Mouse (Mus musculus): Measurements from ENCODE around the gene Nfkb1. TPM values are rescaled to one million over a fixed set of nuclear protein-coding genes. Genes with fewer than 3 reads are reported as not detected.

The Nfkb1 gene
- polyA plus RNA-seq, 1 experiment = 45.0 TPM

GRCm38 (mm10) chr3:135567888-135568287 lies 123.5 kb downstream of the Nfkb1 start:
- no peaks in the 10 kb centered on the region for H3K27me3 ChIP-seq (ENCODE audit: control insufficient read depth, insufficient read depth, insufficient read length)
- TF ChIP-seq CTCF (IDR thresholded peaks at IDR 0.05; ENCODE audit: control insufficient read depth, insufficient read depth, insufficient read length) = no peak
- no peak for TF ChIP-seq MAX (IDR thresholded peaks at IDR 0.05)
- TF ChIP-seq USF1 (IDR thresholded peaks at IDR 0.05; ENCODE audit: low read depth) = no peak
- TF ChIP-seq FOSL1 (IDR thresholded peaks at IDR 0.05; ENCODE audit: insufficient read depth, low read length, poor library complexity, severe bottlenecking) = no peak
- no peak for TF ChIP-seq CEBPB (IDR thresholded peaks at IDR 0.05; ENCODE audit: low read depth)
- no peak for TF ChIP-seq MYOD1 (IDR thresholded peaks at IDR 0.05; ENCODE audit: control insufficient read depth, insufficient read length, low read depth)
- TF ChIP-seq MYOG (IDR thresholded peaks at IDR 0.05; ENCODE audit: control insufficient read depth, extremely low read depth, insufficient read length) = no peak
- no peaks in the 10 kb centered on the region for H3K79me3 ChIP-seq (ENCODE audit: low read depth)

GRCm38 (mm10) chr3:135565306-135565705 lies 126.0 kb downstream of the Nfkb1 start:
- Histone ChIP-seq H3K79me2 (ENCODE audit: control insufficient read depth, insufficient read depth) (no peaks in the 10 kb centered on the region), H3K79me3 (ENCODE audit: low read depth) (no peaks in the 10 kb centered on the region), H3ac (ENCODE audit: control insufficient read depth, insufficient read length, low read depth) (no peak overlapping the region), H3K36me3 (ENCODE audit: control insufficient read depth, insufficient read depth) (no peaks in the 10 kb centered on the region), H3K27me3 (ENCODE audit: control insufficient read depth, insufficient read depth, insufficient read length) (no peaks in the 10 kb centered on the region), H3K4me3 (ENCODE audit: insufficient read depth, poor library complexity, severe bottlenecking) (no peak overlapping the region)
- TF ChIP-seq MYOG (IDR thresholded peaks at IDR 0.05; ENCODE audit: control insufficient read depth, extremely low read depth, insufficient read length) (no peak), MAX (IDR thresholded peaks at IDR 0.05) (no peak), CTCF (IDR thresholded peaks at IDR 0.05; ENCODE audit: control insufficient read depth, insufficient read depth, insufficient read length) (no peak), USF1 (IDR thresholded peaks at IDR 0.05; ENCODE audit: low read depth) (no peak), CEBPB (IDR thresholded peaks at IDR 0.05; ENCODE audit: low read depth) (no peak)

More at GRCm38 (mm10) chr3:135567888-135568287, 123.5 kb downstream of the Nfkb1 start:
- no peak overlapping the region for H3K4me3 ChIP-seq (ENCODE audit: insufficient read depth, poor library complexity, severe bottlenecking)
- H3ac ChIP-seq (ENCODE audit: control insufficient read depth, insufficient read length, low read depth) = no peak overlapping the region
- no peaks in the 10 kb centered on the region for H3K36me3 ChIP-seq (ENCODE audit: control insufficient read depth, insufficient read depth)
- H3K79me2 ChIP-seq (ENCODE audit: control insufficient read depth, insufficient read depth) = no peaks in the 10 kb centered on the region

- TF ChIP-seq MYOD1 (IDR thresholded peaks at IDR 0.05; ENCODE audit: control insufficient read depth, insufficient read length, low read depth) = no peak
- TF ChIP-seq CTCF (IDR thresholded peaks at IDR 0.05; ENCODE audit: control insufficient read depth, insufficient read depth, insufficient read length) = no peak
- TF ChIP-seq MYOG (IDR thresholded peaks at IDR 0.05; ENCODE audit: control insufficient read depth, extremely low read depth, insufficient read length) = no peak
- TF ChIP-seq USF1 (IDR thresholded peaks at IDR 0.05; ENCODE audit: low read depth) = no peak
- TF ChIP-seq CEBPB (IDR thresholded peaks at IDR 0.05; ENCODE audit: low read depth) = no peak
- TF ChIP-seq MAX (IDR thresholded peaks at IDR 0.05) = no peak
- no peak overlapping the region for H3K4me3 ChIP-seq (ENCODE audit: insufficient read depth, poor library complexity, severe bottlenecking)
Observed at GRCm38 (mm10) chr3:135564706-135565105, 126.6 kb downstream of the Nfkb1 start.

GRCm38 (mm10) chr3:135563163-135563689 lies 128.1 kb downstream of the Nfkb1 start:
- no peaks in the 10 kb centered on the region for H3K79me2 ChIP-seq (ENCODE audit: control insufficient read depth, insufficient read depth)
- no peak overlapping the region for H3ac ChIP-seq (ENCODE audit: control insufficient read depth, insufficient read length, low read depth)
- no peak for TF ChIP-seq MAX (IDR thresholded peaks at IDR 0.05)
- no peak for TF ChIP-seq CTCF (IDR thresholded peaks at IDR 0.05; ENCODE audit: control insufficient read depth, insufficient read depth, insufficient read length)
- no peak for TF ChIP-seq USF1 (IDR thresholded peaks at IDR 0.05; ENCODE audit: low read depth)
- TF ChIP-seq FOSL1 (IDR thresholded peaks at IDR 0.05; ENCODE audit: insufficient read depth, low read length, poor library complexity, severe bottlenecking) = no peak
- no peak for TF ChIP-seq CEBPB (IDR thresholded peaks at IDR 0.05; ENCODE audit: low read depth)
- H3K36me3 ChIP-seq (ENCODE audit: control insufficient read depth, insufficient read depth) = no peaks in the 10 kb centered on the region
- H3K4me3 ChIP-seq (ENCODE audit: insufficient read depth, poor library complexity, severe bottlenecking) = no peak overlapping the region
- no peaks in the 10 kb centered on the region for H3K79me3 ChIP-seq (ENCODE audit: low read depth)
- H3K27me3 ChIP-seq (ENCODE audit: control insufficient read depth, insufficient read depth, insufficient read length) = no peaks in the 10 kb centered on the region

More at GRCm38 (mm10) chr3:135564706-135565105, 126.6 kb downstream of the Nfkb1 start:
- Histone ChIP-seq H3ac (ENCODE audit: control insufficient read depth, insufficient read length, low read depth) (no peak overlapping the region), H3K79me2 (ENCODE audit: control insufficient read depth, insufficient read depth) (no peaks in the 10 kb centered on the region), H3K79me3 (ENCODE audit: low read depth) (no peaks in the 10 kb centered on the region), H3K36me3 (ENCODE audit: control insufficient read depth, insufficient read depth) (no peaks in the 10 kb centered on the region), H3K27me3 (ENCODE audit: control insufficient read depth, insufficient read depth, insufficient read length) (no peaks in the 10 kb centered on the region)

GRCm38 (mm10) chr3:135562036-135562435 lies 129.3 kb downstream of the Nfkb1 start:
- H3K79me2 ChIP-seq (ENCODE audit: control insufficient read depth, insufficient read depth) = no peaks in the 10 kb centered on the region
- no peak overlapping the region for H3ac ChIP-seq (ENCODE audit: control insufficient read depth, insufficient read length, low read depth)
- H3K79me3 ChIP-seq (ENCODE audit: low read depth) = no peaks in the 10 kb centered on the region
- H3K27me3 ChIP-seq (ENCODE audit: control insufficient read depth, insufficient read depth, insufficient read length) = no peaks in the 10 kb centered on the region
- H3K36me3 ChIP-seq (ENCODE audit: control insufficient read depth, insufficient read depth) = no peaks in the 10 kb centered on the region
- TF ChIP-seq MYOD1 (IDR thresholded peaks at IDR 0.05; ENCODE audit: control insufficient read depth, insufficient read length, low read depth) = no peak
- no peak for TF ChIP-seq MAX (IDR thresholded peaks at IDR 0.05)
- H3K4me3 ChIP-seq (ENCODE audit: insufficient read depth, poor library complexity, severe bottlenecking) = no peak overlapping the region

GRCm38 (mm10) chr3:135556851-135557662 lies 134.3 kb downstream of the Nfkb1 start:
- no peaks in the 10 kb centered on the region for H3K27me3 ChIP-seq (ENCODE audit: control insufficient read depth, insufficient read depth, insufficient read length)
- TF ChIP-seq MYOD1 (IDR thresholded peaks at IDR 0.05; ENCODE audit: control insufficient read depth, insufficient read length, low read depth) (peak; percentile 56), CEBPB (IDR thresholded peaks at IDR 0.05; ENCODE audit: low read depth) (no peak)
- no peaks in the 10 kb centered on the region for H3K79me2 ChIP-seq (ENCODE audit: control insufficient read depth, insufficient read depth)
- no peaks in the 10 kb centered on the region for H3K36me3 ChIP-seq (ENCODE audit: control insufficient read depth, insufficient read depth)
- H3K79me3 ChIP-seq (ENCODE audit: low read depth) = no peaks in the 10 kb centered on the region
- no peak overlapping the region for H3ac ChIP-seq (ENCODE audit: control insufficient read depth, insufficient read length, low read depth)
- H3K4me3 ChIP-seq (ENCODE audit: insufficient read depth, poor library complexity, severe bottlenecking) = no peak overlapping the region

Measured in C2C12 (cell line).